Mouse (Mus musculus): ENCODE data around the gene Cenpm. TPM values are rescaled to one million over a fixed set of nuclear protein-coding genes. Genes with fewer than 3 reads are reported as not detected.

Gene Cenpm
- polyA plus RNA-seq, 1 experiment from 2014 or later: 86.7 TPM

MicroRNAs encoded within 50 kb of the gene (microRNA counts, 519-probe panel; counts per million panel counts)
- 2,600 counts per million, percentile 44 among the panel's probes with 10 or more counts for microRNA mmu-miR-33

Small RNA genes lying within 50 kb of the gene (microRNA-seq; reads per million reads assigned to microRNA genes)
- gene Mir33: 118 reads per million, percentile 50 among the genes with 10 or more reads in this experiment

Other genes with a start within 250 kb of the Cenpm start
- gene Desi1, start 210.9 kb downstream of the Cenpm start, polyA plus RNA-seq (2014; fragmentation: Nextera tagmentation; extraction: Ambion mirVana): 24.2 and 26.3 TPM in 2 replicates
- gene Snu13, start 197.2 kb downstream of the Cenpm start, polyA plus RNA-seq (2014; fragmentation: Nextera tagmentation; extraction: Ambion mirVana): 283 and 284 TPM in 2 replicates
- not detected in 2 replicates for gene 4930407I10Rik, start 185.6 kb downstream of the Cenpm start, polyA plus RNA-seq (2014; fragmentation: Nextera tagmentation; extraction: Ambion mirVana)
- gene Mei1, start 174.8 kb downstream of the Cenpm start, polyA plus RNA-seq (2014; fragmentation: Nextera tagmentation; extraction: Ambion mirVana): 0.09 TPM in 1 of 2 replicates, not detected in the other
- gene Ccdc134, start 116.8 kb downstream of the Cenpm start, polyA plus RNA-seq (2014; fragmentation: Nextera tagmentation; extraction: Ambion mirVana): 17.7 and 18.4 TPM in 2 replicates
- 128 and 133 TPM in 2 replicates for gene Srebf2, start 97.6 kb downstream of the Cenpm start, polyA plus RNA-seq (2014; fragmentation: Nextera tagmentation; extraction: Ambion mirVana)
- 0.30 and 0.39 TPM in 2 replicates for gene Shisa8, start 31.9 kb downstream of the Cenpm start, polyA plus RNA-seq (2014; fragmentation: Nextera tagmentation; extraction: Ambion mirVana)
- 0.18 TPM in 1 of 2 replicates, not detected in the other for gene Tnfrsf13c, start 20.4 kb downstream of the Cenpm start, polyA plus RNA-seq (2014; fragmentation: Nextera tagmentation; extraction: Ambion mirVana)
- gene 1500009C09Rik, start 7.6 kb upstream of the Cenpm start, polyA plus RNA-seq (2014; fragmentation: Nextera tagmentation; extraction: Ambion mirVana): not detected in 2 replicates
- gene Sept3, start 30.1 kb upstream of the Cenpm start, polyA plus RNA-seq (2014; fragmentation: Nextera tagmentation; extraction: Ambion mirVana): 16.1 and 16.6 TPM in 2 replicates
- 0.18 and 0.29 TPM in 2 replicates for gene Wbp2nl, start 54.2 kb upstream of the Cenpm start, polyA plus RNA-seq (2014; fragmentation: Nextera tagmentation; extraction: Ambion mirVana)
- gene Naga, start 94.2 kb upstream of the Cenpm start, polyA plus RNA-seq (2014; fragmentation: Nextera tagmentation; extraction: Ambion mirVana): 68.6 and 72.4 TPM in 2 replicates
- gene Pheta2, start 94.2 kb upstream of the Cenpm start, polyA plus RNA-seq (2014; fragmentation: Nextera tagmentation; extraction: Ambion mirVana): 15.2 and 16.1 TPM in 2 replicates
- 251 and 266 TPM in 2 replicates for gene Smdt1, start 94.2 kb upstream of the Cenpm start, polyA plus RNA-seq (2014; fragmentation: Nextera tagmentation; extraction: Ambion mirVana)
- gene Ndufa6, start 109.6 kb upstream of the Cenpm start, polyA plus RNA-seq (2014; fragmentation: Nextera tagmentation; extraction: Ambion mirVana): 393 and 403 TPM in 2 replicates
- 5.9 and 10.4 TPM in 2 replicates for gene Cyp2d22, start 135.5 kb upstream of the Cenpm start, polyA plus RNA-seq (2014; fragmentation: Nextera tagmentation; extraction: Ambion mirVana)
- not detected in 2 replicates for gene Cyp2d11, start 149.3 kb upstream of the Cenpm start, polyA plus RNA-seq (2014; fragmentation: Nextera tagmentation; extraction: Ambion mirVana)
- gene Cyp2d10, start 162.4 kb upstream of the Cenpm start, polyA plus RNA-seq (2014; fragmentation: Nextera tagmentation; extraction: Ambion mirVana): not detected in 2 replicates
- gene Cyp2d9, start 188.7 kb upstream of the Cenpm start, polyA plus RNA-seq (2014; fragmentation: Nextera tagmentation; extraction: Ambion mirVana): not detected in 2 replicates

Data from stomach, embryonic 14.5 days (tissue).